9 mouse cellular contexts compared by ENCODE assay signal in the genomic region with DNA sequence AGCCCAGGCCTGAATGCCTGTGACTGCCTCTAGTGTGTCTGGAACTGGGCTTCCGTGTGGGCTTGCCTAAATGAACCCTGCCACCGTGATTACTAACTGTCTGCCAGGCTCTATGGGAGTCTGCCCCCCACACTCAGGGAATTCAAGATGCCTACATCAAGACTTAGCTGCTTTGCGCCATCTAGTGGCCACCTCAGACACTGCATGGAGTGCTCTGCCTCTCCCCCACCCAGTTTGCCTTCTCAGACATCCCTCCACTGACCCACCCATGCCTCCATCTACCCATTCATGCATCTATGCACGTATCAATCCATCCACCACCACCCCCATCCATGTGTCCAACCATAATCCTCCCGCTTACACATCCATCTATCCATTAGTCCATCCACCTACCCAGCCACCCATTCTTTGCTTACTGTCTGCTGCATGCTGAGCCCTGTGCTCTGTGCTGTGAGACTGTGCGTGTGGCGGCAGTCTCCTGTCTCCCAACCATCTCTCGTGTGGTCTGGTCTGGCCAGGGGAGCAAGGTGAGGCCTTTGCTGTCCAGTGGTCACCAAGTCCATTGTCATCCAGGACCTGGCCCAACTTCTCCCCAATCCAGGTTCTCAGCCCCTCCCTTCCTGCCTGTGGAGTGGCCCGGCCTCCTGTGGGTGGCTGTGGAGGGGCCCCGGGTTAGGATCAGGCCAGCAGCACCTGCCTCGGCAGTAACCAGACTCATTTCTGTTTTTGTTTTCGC. TPM values are rescaled to one million over a fixed set of nuclear protein-coding genes. Genes with fewer than 3 reads are reported as not detected.
A peak's percentile ranks its signal among the peaks of the same experiment; 100 is the strongest.
DNase-seq lines count a peak whose midpoint lies in the region; ATAC-seq and TF ChIP-seq lines count a peak whose summit lies in the region.
"Had no signal": no experiment of that assay in that cellular context is flagged by ENCODE, and none has a peak within 500 bp of the region (broad histone marks: within the 10 kb centered on the region; RNA-seq: fewer than 3 reads in every experiment).

No protein-coding gene starts in this region.

- peak overlapping the region; percentile 45 for H3K4me2 ChIP-seq in limb, embryonic 13.5 days (replicated peaks)
- no peak overlapping the region for H3K4me2 ChIP-seq in midbrain, postnatal 0 days (ENCODE audit: low read depth, low read length, poor library complexity, severe bottlenecking)

- H3K4me3 ChIP-seq in limb, embryonic 13.5 days, result no peak overlapping the region
- H3K4me3 ChIP-seq in midbrain, postnatal 0 days (ENCODE audit: low read depth, low read length), result no peak overlapping the region
- H3K4me3 ChIP-seq: erythroblast, embryonic 14.5 days had no signal

- no peaks in the 10 kb centered on the region for H3K9me3 ChIP-seq in limb, embryonic 13.5 days
- H3K9me3 ChIP-seq in midbrain, postnatal 0 days (ENCODE audit: low read length), result no peaks in the 10 kb centered on the region

- H3K9ac ChIP-seq in limb, embryonic 13.5 days, result 0 out of 2 replicates have a peak overlapping the region, but pooled peaks have one; percentile 52
- H3K9ac ChIP-seq in midbrain, postnatal 0 days (replicated peaks; ENCODE audit: low read length, poor library complexity, severe bottlenecking), result no peak overlapping the region

- H3K27me3 ChIP-seq in limb, embryonic 13.5 days, result peaks cover 47% of the 10 kb centered on the region
- no peaks in the 10 kb centered on the region for H3K27me3 ChIP-seq in midbrain, postnatal 0 days (ENCODE audit: insufficient read depth, low read length)
- H3K27me3 ChIP-seq in splenic B cell, adult 2 months (ENCODE audit: control insufficient read depth, insufficient read depth, low read length, poor library complexity, severe bottlenecking), result no peaks in the 10 kb centered on the region

- H3K27ac ChIP-seq in limb, embryonic 13.5 days, result no peak overlapping the region
- no peak overlapping the region for H3K27ac ChIP-seq in midbrain, postnatal 0 days (ENCODE audit: low read depth, low read length)

- DNase-seq in A20 (ENCODE audit: low read depth, low spot score) (peak; percentile 65), adipocyte (ENCODE audit: low spot score) (peak; percentile 65)
- DNase-seq in embryo, embryonic 11.5 days (ENCODE audit: low read depth, low spot score), result peak; percentile 64
- DNase-seq in heart, adult 18-20 months, result peak; percentile 63 to 86
- DNase-seq in kidney, adult 9 months, result peak; percentile 79
- peak; percentile 90 for DNase-seq in midbrain, postnatal 0 days (ENCODE audit: low spot score)
- DNase-seq in splenic B cell, adult 2 months (ENCODE audit: low read depth, low spot score), result peak; percentile 83

- no peaks in the 10 kb centered on the region for H3K36me3 ChIP-seq in limb, embryonic 13.5 days
- peaks cover 34% of the 10 kb centered on the region for H3K36me3 ChIP-seq in midbrain, postnatal 0 days (ENCODE audit: insufficient read depth, low read length)
- no peaks in the 10 kb centered on the region for H3K36me3 ChIP-seq in splenic B cell, adult 2 months (ENCODE audit: control insufficient read depth, insufficient read depth, low read length, poor library complexity, severe bottlenecking)

- TF ChIP-seq CTCF in midbrain, postnatal 0 days (IDR thresholded peaks at IDR 0.05), result peak; percentile 96

- H3K4me1 ChIP-seq in limb, embryonic 13.5 days, result peaks cover 35% of the 10 kb centered on the region
- no peaks in the 10 kb centered on the region; the same call in 1 of the 2 replicates for H3K4me1 ChIP-seq in midbrain, postnatal 0 days (ENCODE audit: insufficient read depth, low read length)

- 30% methylated on average over 12 of the region's 12 CpGs for WGBS in limb, embryonic 13.5 days
- whole genome bisulfite sequencing in midbrain, postnatal 0 days, result 33% methylated on average over 12 of the region's 12 CpGs

- ATAC-seq in limb, embryonic 13.5 days (ENCODE audit: low FRiP score, low read depth), result no peak
- ATAC-seq in midbrain, postnatal 0 days (ENCODE audit: low FRiP score), result peak; percentile 18; the same call in 1 of the 2 replicates

RNA-seq across cellular contexts. Expression of gene Rap1gap, which starts 58.3 kb away (rescaled TPM):
- 10 to 100 TPM; 14.2 to 14.8 TPM for total RNA-seq in heart, adult 18-20 months (2021)
- polyA plus RNA-seq in limb, embryonic 13.5 days (2015; fragmentation: Nextera tagmentation; extraction: Ambion mirVana), result 10.7 and 11.4 TPM in 2 replicates
- total RNA-seq in midbrain, postnatal 0 days (2014; rRNA removed), result 232 and 270 TPM in 2 replicates
- 115 and 123 TPM in 2 replicates for polyA plus RNA-seq in midbrain, postnatal 0 days (2015; fragmentation: Nextera tagmentation; extraction: Ambion mirVana)

Comparison
In these comparisons a context has a peak if more than half of its experiments do, and no peak if none do; other contexts are left out.
1. RNA of gene Rap1gap, which starts 58.3 kb away (total RNA-seq): 232 to 270 TPM in midbrain, postnatal 0 days; 14.2 to 14.8 TPM in heart, adult 18-20 months; every median in the first group is over 10 times any median in the second.
2. Peak in every context shown above with its lines, with median percentiles within 50 percentile points of each other: DNase-seq.